Mouse (Mus musculus) CH12.LX (cell line): ENCODE results near the gene Tspan9. TPM values are rescaled to one million over a fixed set of nuclear protein-coding genes. Genes with fewer than 3 reads are reported as not detected.

Experiments
- DNase-seq: peaks from one replicate; pipeline ENCODE4 v3.0.0-alpha.2; 2013; ENCODE audit errors: extremely low read depth
- H3K27ac ChIP-seq: 2 replicates; pipeline ENCODE4 v1.5.1; 2012; ENCODE audit warnings: low read depth, mild to moderate bottlenecking, control low read depth, moderate library complexity; ENCODE audit not compliant: insufficient read depth
- H3K27me3 ChIP-seq: replicated peaks from 2 replicates; pipeline ENCODE3; 2012; ENCODE audit warnings: inconsistent platforms
- H3K36me3 ChIP-seq, 2 experiments: replicated peaks in 1 of 2; 2 replicates each; pipeline versions ENCODE3 to v1.6.1; 2012; ENCODE audit warnings: inconsistent platforms in 1 of 2, low read length in 1 of 2, mild to moderate bottlenecking in 1 of 2, mixed read lengths in 1 of 2, moderate library complexity in 1 of 2; ENCODE audit not compliant: control insufficient read depth in 1 of 2, insufficient read depth in 1 of 2
- H3K4me1 ChIP-seq, 2 experiments: 2 replicates each; pipeline ENCODE4 v1.6.1; 2012; ENCODE audit warnings: inconsistent platforms in 1 of 2, moderate library complexity in 1 of 2; ENCODE audit not compliant: insufficient read depth in 2 of 2, control insufficient read depth in 1 of 2
- H3K4me2 ChIP-seq: 2 replicates; pipeline ENCODE4 v1.6.1; 2012; ENCODE audit warnings: low read depth, mild to moderate bottlenecking, control low read depth; ENCODE audit not compliant: poor library complexity, insufficient read depth, severe bottlenecking
- H3K4me3 ChIP-seq, 3 experiments: fragments of 150-350 bp in 1 of 3; sonication (generic) in 1 of 3; replicated peaks in 1 of 3; 2 replicates each; pipeline versions ENCODE3 to v1.5.1; 2011 to 2012; ENCODE audit warnings: low read depth in 2 of 3, low read length in 2 of 3, mild to moderate bottlenecking in 2 of 3, moderate library complexity in 2 of 3, control low read depth in 1 of 3, improper control_type of control experiment in 1 of 3, inconsistent platforms in 1 of 3, mixed read lengths in 1 of 3; ENCODE audit not compliant: poor library complexity in 1 of 3
- H3K79me2 ChIP-seq: replicated peaks from 2 replicates; pipeline ENCODE4 v1.6.1; 2012; ENCODE audit warnings: mild to moderate bottlenecking, moderate library complexity; ENCODE audit not compliant: control insufficient read depth, poor library complexity, insufficient read depth, severe bottlenecking; ENCODE audit errors: extremely low read depth
- H3K9ac ChIP-seq: 2 replicates; pipeline ENCODE4 v1.6.1; 2012; ENCODE audit warnings: low read depth, mild to moderate bottlenecking, control low read depth, moderate library complexity; ENCODE audit not compliant: insufficient read depth
- H3K9me3 ChIP-seq: replicated peaks from 2 replicates; pipeline ENCODE3; 2012; ENCODE audit warnings: low read length, inconsistent platforms, mixed read lengths
- BHLHE40 ChIP-seq: IDR thresholded peaks from 2 replicates; pipeline ENCODE4 v1.6.1; 2011; ENCODE audit warnings: mild to moderate bottlenecking, low read depth, low read length, improper control_type of control experiment
- CHD2 ChIP-seq: IDR thresholded peaks from 2 replicates; pipeline ENCODE4 v1.6.1; 2011; ENCODE audit warnings: low read length, improper control_type of control experiment
- CTCF ChIP-seq, 2 experiments: IDR thresholded peaks in 1 of 2; conservative IDR thresholded peaks in 1 of 2; 2 replicates each; pipeline ENCODE4 v1.5.1; 2011 to 2012; ENCODE audit warnings: low read depth in 2 of 2, low read length in 2 of 2, improper control_type of control experiment in 1 of 2, inconsistent platforms in 1 of 2, mild to moderate bottlenecking in 1 of 2, moderate library complexity in 1 of 2
- E2F4 ChIP-seq: IDR thresholded peaks from 2 replicates; pipeline ENCODE4 v1.6.1; 2011; ENCODE audit warnings: low read depth, low read length, improper control_type of control experiment; ENCODE audit not compliant: insufficient replicate concordance
- ELF1 ChIP-seq: IDR thresholded peaks from 2 replicates; pipeline ENCODE4 v1.6.1; 2014; ENCODE audit warnings: low read depth, mild to moderate bottlenecking, inconsistent platforms, low read length, improper control_type of control experiment
- EP300 ChIP-seq: IDR thresholded peaks from 2 replicates; pipeline ENCODE4 v1.6.1; 2011; ENCODE audit warnings: low read length, improper control_type of control experiment
- ETS1 ChIP-seq: conservative IDR thresholded peaks from 2 replicates; pipeline ENCODE4 v1.6.1; 2012; ENCODE audit warnings: low read depth, mild to moderate bottlenecking, inconsistent platforms, low read length, improper control_type of control experiment, moderate library complexity
- GABPA ChIP-seq: IDR thresholded peaks from 2 replicates; pipeline ENCODE4 v1.6.1; 2012; ENCODE audit warnings: low read depth, low read length, improper control_type of control experiment, inconsistent platforms; ENCODE audit not compliant: insufficient replicate concordance
- HCFC1 ChIP-seq: IDR thresholded peaks from 2 replicates; pipeline ENCODE4 v1.6.1; 2012; ENCODE audit warnings: low read depth, mild to moderate bottlenecking, inconsistent platforms, low read length, improper control_type of control experiment
- IRF4 ChIP-seq: IDR thresholded peaks from 2 replicates; pipeline ENCODE4 v1.6.1; 2014; ENCODE audit warnings: low read depth, mild to moderate bottlenecking, inconsistent platforms, low read length, improper control_type of control experiment
- JUN ChIP-seq: IDR thresholded peaks from 2 replicates; pipeline ENCODE4 v1.6.1; 2011; ENCODE audit warnings: low read depth, mild to moderate bottlenecking, low read length, improper control_type of control experiment, moderate library complexity; ENCODE audit not compliant: insufficient read depth
- MEF2A ChIP-seq: IDR thresholded peaks from 2 replicates; pipeline ENCODE4 v1.6.1; 2014; ENCODE audit warnings: low read depth, mild to moderate bottlenecking, inconsistent platforms, low read length, improper control_type of control experiment, borderline replicate concordance
- MXI1 ChIP-seq: IDR thresholded peaks from 2 replicates; pipeline ENCODE4 v1.6.1; 2011; ENCODE audit warnings: mild to moderate bottlenecking, low read depth, low read length, improper control_type of control experiment
- MYC ChIP-seq: IDR thresholded peaks from 2 replicates; pipeline ENCODE4 v1.6.1; 2011; ENCODE audit warnings: low read depth, mild to moderate bottlenecking, improper control_type of control experiment, low read length
- NELFE ChIP-seq: IDR thresholded peaks from 2 replicates; pipeline ENCODE4 v1.6.1; 2011; ENCODE audit warnings: low read depth, low read length, improper control_type of control experiment
- NRF1 ChIP-seq: IDR thresholded peaks from 2 replicates; pipeline ENCODE4 v1.6.1; 2014; ENCODE audit warnings: low read depth, mild to moderate bottlenecking, inconsistent platforms, low read length, improper control_type of control experiment, moderate library complexity
- PAX5 ChIP-seq: IDR thresholded peaks from 2 replicates; pipeline ENCODE4 v1.6.1; 2012; ENCODE audit warnings: low read length, inconsistent platforms, mixed read lengths
- POLR2A ChIP-seq: IDR thresholded peaks from 2 replicates; pipeline ENCODE4 v1.6.1; 2011; ENCODE audit warnings: low read depth, mild to moderate bottlenecking, improper control_type of control experiment, low read length
- POLR2AphosphoS2 ChIP-seq: IDR thresholded peaks from 2 replicates; pipeline ENCODE4 v1.6.1; 2011; ENCODE audit warnings: low read depth, low read length, improper control_type of control experiment
- RCOR1 ChIP-seq: conservative IDR thresholded peaks from 2 replicates; pipeline ENCODE4 v1.6.1; 2012; ENCODE audit warnings: low read depth, mild to moderate bottlenecking, inconsistent platforms, low read length, improper control_type of control experiment
- TBP ChIP-seq: conservative IDR thresholded peaks from 2 replicates; pipeline ENCODE4 v1.6.1; 2011; ENCODE audit warnings: low read depth, low read length, improper control_type of control experiment
- TCF12 ChIP-seq: IDR thresholded peaks from 2 replicates; pipeline ENCODE4 v1.6.1; 2014; ENCODE audit warnings: low read depth, mild to moderate bottlenecking, inconsistent platforms, low read length, improper control_type of control experiment
- USF2 ChIP-seq: conservative IDR thresholded peaks from 2 replicates; pipeline ENCODE4 v1.6.1; 2011; ENCODE audit warnings: low read depth, low read length, improper control_type of control experiment
- ZC3H11A ChIP-seq: IDR thresholded peaks from 2 replicates; pipeline ENCODE4 v1.6.1; 2012; ENCODE audit warnings: low read depth, mild to moderate bottlenecking, inconsistent platforms, low read length, improper control_type of control experiment
- ZKSCAN1 ChIP-seq: IDR thresholded peaks from 2 replicates; pipeline ENCODE4 v1.6.1; 2012; ENCODE audit warnings: low read depth, inconsistent platforms, low read length, improper control_type of control experiment, borderline replicate concordance
- ZMIZ1 ChIP-seq: IDR thresholded peaks from 2 replicates; pipeline ENCODE4 v1.6.1; 2012; ENCODE audit warnings: low read depth, mild to moderate bottlenecking, inconsistent platforms, low read length, improper control_type of control experiment
- ZNF384 ChIP-seq: IDR thresholded peaks from 2 replicates; pipeline ENCODE4 v1.6.1; 2012; ENCODE audit warnings: low read depth, low read length, improper control_type of control experiment, inconsistent platforms
- dilution Hi-C: fragments of 300-500 bp; cut with MboI; formaldehyde crosslinking; loops from 2 replicates; pipeline ENCODE4 v1.14.3; 2020; ENCODE audit warnings: low sequenced_read_pairs; ENCODE audit not compliant: extremely low pct_unique_long_range_greater_than_20kb, extremely low pct_ligation_motif_present
- in situ Hi-C: fragments of 300-500 bp; cut with MboI; formaldehyde crosslinking; loops from 3 replicates; pipeline ENCODE4 v1.14.3; 2019; ENCODE audit warnings: low sequenced_read_pairs, low pct_ligation_motif_present, low pct_unique_long_range_greater_than_20kb, mixed read lengths
- polyA plus RNA-seq: library from polyadenylated mRNA; unstranded; fragments of >175 nt; gene quantifications from 2 replicates; pipeline ENCODE4 v1.2.1, GENCODE M21; 2012; ENCODE audit warnings: low read depth; ENCODE audit not compliant: insufficient read length
- total RNA-seq, 2 experiments: library from RNA; depleted of rRNA; stranded (reverse); fragments of 300-350 nt in 1 of 2; fragments of >200 nt in 1 of 2; gene quantifications; 2 replicates each; pipeline ENCODE4 v1.2.3; 2012 to 2014

Gene Tspan9
- total and polyA plus RNA-seq, 3 experiments = 0.40 to 0.98 (median 0.71) TPM

DNA sequence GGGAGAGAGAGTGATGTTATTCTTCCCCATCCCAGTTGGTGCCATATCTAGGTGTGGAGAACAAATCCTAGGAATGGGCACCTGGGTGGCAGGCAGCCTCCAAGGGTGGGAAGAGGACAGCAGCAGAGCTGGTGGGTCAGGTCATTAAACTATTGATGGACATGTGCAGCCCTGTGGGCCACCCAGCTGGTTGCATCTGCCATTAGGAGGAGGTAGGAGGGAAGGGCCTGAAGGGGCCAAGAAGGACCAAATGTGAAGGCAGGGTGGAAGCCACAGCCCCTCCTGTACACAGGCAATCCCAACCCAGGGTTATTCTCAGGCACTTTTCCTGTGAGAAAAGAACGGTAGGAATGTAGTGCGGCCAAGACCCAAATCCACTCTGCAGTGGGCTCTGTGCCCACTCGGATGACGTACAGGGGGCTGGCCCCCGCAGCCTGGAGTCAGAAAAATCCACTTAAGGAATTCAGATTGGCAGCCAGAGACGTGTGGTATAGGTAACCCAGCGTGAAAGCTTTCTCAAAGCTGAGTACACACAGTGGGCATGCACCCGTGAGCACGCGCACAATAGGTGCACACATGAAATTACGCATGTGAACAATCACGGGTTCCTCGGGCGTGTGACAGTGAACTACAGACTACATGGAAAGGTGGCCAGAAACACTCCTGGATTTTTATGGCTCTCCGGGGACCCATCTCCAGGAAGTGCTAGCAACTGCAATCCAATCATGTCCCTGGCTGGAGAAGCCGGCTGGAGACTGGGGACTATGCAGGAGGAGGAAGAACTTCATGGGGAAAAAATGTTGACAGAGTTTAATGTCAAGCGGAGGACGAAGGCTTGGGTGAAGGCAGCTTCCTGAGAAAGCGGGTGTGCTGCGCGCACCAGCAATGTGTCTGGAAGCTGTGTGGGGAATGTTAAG lies 67.0 kb downstream of the Tspan9 start:
- no peaks in the 10 kb centered on the region for H3K4me1 ChIP-seq
- dilution Hi-C loops = no loop called here
- no peak for TF ChIP-seq MYC
- no peak for TF ChIP-seq POLR2A
- TF ChIP-seq TBP = no peak
- TF ChIP-seq IRF4 = no peak
- TF ChIP-seq ZNF384 = no peak
- TF ChIP-seq BHLHE40 = no peak
- TF ChIP-seq PAX5 = no peak
- TF ChIP-seq CTCF (conservative IDR thresholded peaks at IDR 0.05 in 1 of 2, IDR thresholded peaks at IDR 0.05 in 1 of 2; ENCODE audit: low read depth in 2 of 2, low read length in 2 of 2) = no peak
- no peak for TF ChIP-seq MXI1
- no peak for TF ChIP-seq ZMIZ1
- TF ChIP-seq POLR2AphosphoS2 = no peak
- TF ChIP-seq E2F4 = no peak
- TF ChIP-seq CHD2 = no peak
- TF ChIP-seq NRF1 = no peak
- TF ChIP-seq TCF12 = no peak
- TF ChIP-seq ETS1 = no peak
- TF ChIP-seq HCFC1 = no peak

GRCm38 (mm10) chr6:128075453-128076003 lies 67.9 kb downstream of the Tspan9 start:
- Histone ChIP-seq H3K4me1 (no peaks in the 10 kb centered on the region), H3K27ac (no peak overlapping the region), H3K27me3 (peaks cover 96% of the 10 kb centered on the region), H3K4me2 (no peak overlapping the region), H3K36me3 (no peaks in the 10 kb centered on the region), H3K4me3 (no peak overlapping the region), H3K79me2 (no peaks in the 10 kb centered on the region), H3K9ac (no peak overlapping the region)
- dilution Hi-C loops (no loop called here), in situ Hi-C loops (no loop called here)
- DNase-seq = no peak
- TF ChIP-seq MYC = no peak
- no peak for TF ChIP-seq HCFC1
- TF ChIP-seq ZMIZ1 = no peak
- TF ChIP-seq RCOR1 = no peak
- no peak for TF ChIP-seq MEF2A
- no peak for TF ChIP-seq USF2
- TF ChIP-seq GABPA = no peak
- TF ChIP-seq E2F4 = no peak
- TF ChIP-seq NELFE = no peak
- no peak for TF ChIP-seq PAX5
- TF ChIP-seq JUN = no peak
- no peak for TF ChIP-seq TCF12
- no peak for TF ChIP-seq ZC3H11A
- no peak for TF ChIP-seq ELF1
- TF ChIP-seq ZKSCAN1 = no peak
- no peak for TF ChIP-seq EP300
- TF ChIP-seq MXI1 = no peak
- TF ChIP-seq, all 38 proteins: peak for 0
- no peaks in the 10 kb centered on the region for H3K9me3 ChIP-seq

More for the DNA sequence above, 67.0 kb downstream of the Tspan9 start:
- DNase-seq = no peak
- Histone ChIP-seq H3K27ac (no peak overlapping the region), H3K4me2 (no peak overlapping the region), H3K27me3 (peaks cover 95% of the 10 kb centered on the region), H3K4me3 (no peak overlapping the region), H3K9me3 (no peaks in the 10 kb centered on the region), H3K9ac (no peak overlapping the region), H3K36me3 (no peaks in the 10 kb centered on the region), H3K79me2 (no peaks in the 10 kb centered on the region)
- in situ Hi-C loops = no loop called here
